Mouse (Mus musculus) cortical plate, adult 2 months (tissue): ENCODE measurements around the gene Zfp653.

Experiments used
- CTCF ChIP-seq: fragments of 200-500 bp; IDR thresholded peaks from 2 replicates; pipeline ENCODE4 v1.5.1; 2011; ENCODE audit warnings: mild to moderate bottlenecking, control low read depth, low read length; ENCODE audit not compliant: insufficient read depth; ENCODE audit errors: extremely low read depth
- POLR2A ChIP-seq: fragments of 200-500 bp; IDR thresholded peaks from 2 replicates; pipeline ENCODE4 v1.6.1; 2011; ENCODE audit warnings: mild to moderate bottlenecking, low read length, control low read depth; ENCODE audit not compliant: insufficient read depth; ENCODE audit errors: extremely low read depth

DNA sequence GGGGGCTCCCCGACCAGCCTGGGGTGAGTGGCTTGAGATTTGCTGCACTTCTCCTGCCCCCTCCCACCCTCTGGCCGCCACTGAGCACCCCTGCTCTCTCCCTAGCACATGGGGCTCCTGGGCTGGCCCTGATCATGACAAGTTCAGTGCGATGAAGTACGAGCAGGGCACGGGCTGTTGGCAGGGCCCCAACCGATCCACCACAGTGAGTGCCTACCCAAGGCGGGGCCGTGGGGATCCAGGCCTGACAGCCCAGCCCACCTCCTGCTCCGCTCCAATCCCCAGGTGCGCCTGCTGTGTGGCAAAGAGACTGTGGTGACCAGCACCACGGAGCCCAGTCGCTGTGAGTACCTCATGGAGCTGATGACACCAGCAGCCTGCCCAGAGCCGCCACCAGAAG lies 58.4 kb downstream of the Zfp653 start:
- TF ChIP-seq CTCF (no peak), POLR2A (no peak)
